Mouse (Mus musculus): Measurements from ENCODE around the gene Aen. TPM values are rescaled to one million over a fixed set of nuclear protein-coding genes. Genes with fewer than 3 reads are reported as not detected.

The Aen gene
- polyA plus RNA-seq (2015; fragmentation: Illumina TruSeq; extraction: RNeasy Lipid Tissue Mini Kit (QIAGEN cat#74804); ENCODE audit: insufficient read depth, low read depth, low replicate concordance): 12.5 TPM

GRCm38 (mm10) chr7:78895653-78896333, at the start of gene Aen:
TSS of gene Aen (plus strand) at chr7:78895854.

GRCm38 (mm10) chr7:78846737-78847434, 48.8 kb upstream of the Aen start, which contains the start of gene Det1:
TSS of gene Det1 (minus strand) at chr7:78847263.

GRCm38 (mm10) chr7:78912974-78913474, 17.4 kb downstream of the Aen start, which contains the start of gene Isg20:
TSS of gene Isg20 (plus strand) at chr7:78913424.

Other genes with a start within 250 kb of the Aen start
- gene Ntrk3, start 157.8 kb upstream of the Aen start, polyA plus RNA-seq (2015; fragmentation: Illumina TruSeq; extraction: RNeasy Lipid Tissue Mini Kit (QIAGEN cat#74804); ENCODE audit: insufficient read depth, low read depth, low replicate concordance): 1.6 TPM
- gene Mrps11, start 112.7 kb upstream of the Aen start, polyA plus RNA-seq (2015; fragmentation: Illumina TruSeq; extraction: RNeasy Lipid Tissue Mini Kit (QIAGEN cat#74804); ENCODE audit: insufficient read depth, low read depth, low replicate concordance): 8.3 TPM
- 5.6 TPM for gene Mrpl46, start 112.3 kb upstream of the Aen start, polyA plus RNA-seq (2015; fragmentation: Illumina TruSeq; extraction: RNeasy Lipid Tissue Mini Kit (QIAGEN cat#74804); ENCODE audit: insufficient read depth, low read depth, low replicate concordance)
- 2.6 TPM for gene Det1, start 48.6 kb upstream of the Aen start, polyA plus RNA-seq (2015; fragmentation: Illumina TruSeq; extraction: RNeasy Lipid Tissue Mini Kit (QIAGEN cat#74804); ENCODE audit: insufficient read depth, low read depth, low replicate concordance)
- 15.6 TPM for gene Isg20, start 17.6 kb downstream of the Aen start, polyA plus RNA-seq (2015; fragmentation: Illumina TruSeq; extraction: RNeasy Lipid Tissue Mini Kit (QIAGEN cat#74804); ENCODE audit: insufficient read depth, low read depth, low replicate concordance)
- gene Acan, start 157.6 kb downstream of the Aen start, polyA plus RNA-seq (2015; fragmentation: Illumina TruSeq; extraction: RNeasy Lipid Tissue Mini Kit (QIAGEN cat#74804); ENCODE audit: insufficient read depth, low read depth, low replicate concordance): not detected
- gene Hapln3, start 235.2 kb downstream of the Aen start, polyA plus RNA-seq (2015; fragmentation: Illumina TruSeq; extraction: RNeasy Lipid Tissue Mini Kit (QIAGEN cat#74804); ENCODE audit: insufficient read depth, low read depth, low replicate concordance): 0.44 TPM